Mouse (Mus musculus) mature B cell (primary cell): ENCODE data around the gene Dnal1.

Source experiments
- in situ Hi-C: fragments of 300-500 bp; cut with MboI; formaldehyde crosslinking; loops from 2 replicates; pipeline ENCODE4 v1.14.3; 2019

Gene Dnal1

DNA sequence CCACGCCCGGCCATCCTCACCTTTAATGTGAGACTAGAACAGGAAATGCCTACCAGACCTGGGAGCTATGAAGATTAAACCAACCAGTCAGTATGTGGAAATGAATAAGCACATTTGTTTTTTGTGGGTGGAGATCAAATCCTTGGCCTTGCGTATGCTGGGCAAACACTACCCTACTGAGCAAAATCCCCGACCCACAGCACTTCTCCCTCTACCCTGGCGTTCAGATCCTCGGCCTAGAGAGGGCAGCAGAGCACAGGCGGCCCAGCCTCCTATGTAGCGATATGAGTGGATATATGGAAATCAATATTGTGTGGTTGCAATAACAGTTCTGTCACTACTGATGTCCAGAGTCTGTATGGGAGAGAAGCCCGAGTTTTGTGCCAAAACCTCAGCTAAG is 49.0 kb downstream of the Dnal1 start:
- in situ Hi-C loops, result no loop called here

DNA sequence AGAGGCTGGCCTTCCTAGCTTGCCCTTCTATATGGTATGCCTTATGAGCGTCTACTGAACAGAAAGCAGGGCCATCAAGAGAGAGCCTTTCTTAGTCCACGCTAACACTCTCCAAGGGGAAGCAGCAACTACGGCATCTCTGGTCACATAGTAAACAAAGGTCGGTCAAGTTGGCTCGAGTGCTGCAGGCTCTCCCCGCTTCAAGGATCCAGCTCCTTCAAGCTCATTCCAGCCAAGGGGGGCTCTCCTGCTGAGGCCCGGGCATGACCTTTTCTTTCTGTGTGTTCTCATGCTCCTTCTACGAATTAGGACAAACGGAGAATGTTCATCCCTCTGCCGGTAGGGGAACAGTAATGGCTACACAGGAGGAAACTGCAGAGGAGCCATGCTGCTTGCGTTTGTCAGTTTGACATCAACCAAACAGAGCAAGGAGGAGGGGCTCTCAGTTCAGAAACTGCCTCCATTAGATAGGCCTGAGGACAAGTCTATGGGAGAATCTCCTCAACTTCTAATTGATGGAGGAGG is 49.5 kb downstream of the Dnal1 start:
- in situ Hi-C loops, result no loop called here

DNA sequence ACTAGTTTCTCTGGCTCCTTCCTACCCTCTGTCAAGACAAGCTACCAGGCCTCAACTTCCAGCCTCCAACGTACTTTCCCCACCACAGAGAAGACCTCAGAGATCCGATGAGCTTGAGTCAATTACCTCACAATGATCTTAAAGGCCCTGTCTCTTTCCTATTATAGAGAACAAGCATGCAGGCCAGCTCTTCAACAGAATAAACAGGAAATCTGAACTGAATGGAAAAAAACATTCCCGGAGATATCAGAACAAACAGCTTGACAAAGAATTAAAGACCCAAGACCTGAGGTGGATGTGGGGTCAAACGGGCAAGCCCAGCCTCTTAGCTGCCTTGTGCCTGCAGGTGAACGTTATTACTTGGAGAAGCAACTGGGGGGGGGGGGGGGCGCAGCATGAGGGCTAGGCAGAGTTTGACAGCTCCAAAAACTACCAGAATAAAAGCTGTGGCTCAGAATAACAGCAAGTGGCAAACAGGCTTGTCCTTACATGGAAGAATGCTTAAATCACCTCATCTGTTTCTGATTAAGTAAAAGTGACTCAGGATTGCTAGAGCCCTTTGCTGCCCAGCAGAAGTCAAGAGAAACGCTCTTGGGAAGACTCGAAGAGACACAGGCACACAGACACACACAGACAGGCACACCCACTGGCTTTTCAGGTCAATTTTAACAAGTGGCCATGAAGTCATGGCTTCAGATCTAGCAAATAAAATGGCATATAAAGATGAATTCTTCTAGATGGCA is 51.6 kb downstream of the Dnal1 start:
- in situ Hi-C loops, result no loop called here

DNA sequence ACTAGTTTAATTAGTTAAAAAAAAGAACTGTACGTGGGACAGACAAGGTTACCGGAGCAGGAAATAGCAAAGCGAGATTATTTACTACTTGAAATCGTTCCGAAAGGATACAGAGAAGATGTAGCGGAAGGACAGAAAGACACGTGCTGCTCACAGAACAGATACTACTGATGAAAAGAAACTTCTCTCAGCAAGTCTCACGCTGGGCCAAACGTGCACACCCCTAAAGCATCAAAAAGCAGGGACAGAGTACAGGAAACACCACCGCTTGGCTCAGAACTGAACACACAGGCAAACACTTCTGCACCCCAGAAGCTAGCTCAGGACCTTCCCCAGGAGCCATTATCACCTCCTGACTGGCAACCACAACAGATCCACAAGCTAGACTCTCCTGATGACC is 56.4 kb downstream of the Dnal1 start:
- in situ Hi-C loops, result no loop called here

DNA sequence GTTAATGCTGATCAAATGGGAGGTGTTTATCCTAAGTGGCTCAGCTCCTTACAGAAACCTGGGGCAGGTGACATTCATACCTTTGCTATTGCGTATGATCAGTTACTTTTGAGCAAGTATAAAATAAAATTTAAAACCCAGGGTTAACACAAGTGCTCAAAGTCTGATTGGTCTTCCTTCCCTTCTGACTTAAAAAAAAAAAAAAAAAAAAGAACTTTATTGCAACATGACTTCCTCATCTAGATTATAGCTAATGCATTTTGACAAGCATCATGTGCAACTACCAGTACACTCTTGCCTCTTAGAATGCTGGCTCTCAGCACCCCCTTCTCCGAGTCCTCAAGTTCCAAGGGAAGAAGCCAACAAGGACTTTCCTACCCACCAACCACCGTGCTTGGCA is 58.0 kb downstream of the Dnal1 start:
- in situ Hi-C loops, result no loop called here

DNA sequence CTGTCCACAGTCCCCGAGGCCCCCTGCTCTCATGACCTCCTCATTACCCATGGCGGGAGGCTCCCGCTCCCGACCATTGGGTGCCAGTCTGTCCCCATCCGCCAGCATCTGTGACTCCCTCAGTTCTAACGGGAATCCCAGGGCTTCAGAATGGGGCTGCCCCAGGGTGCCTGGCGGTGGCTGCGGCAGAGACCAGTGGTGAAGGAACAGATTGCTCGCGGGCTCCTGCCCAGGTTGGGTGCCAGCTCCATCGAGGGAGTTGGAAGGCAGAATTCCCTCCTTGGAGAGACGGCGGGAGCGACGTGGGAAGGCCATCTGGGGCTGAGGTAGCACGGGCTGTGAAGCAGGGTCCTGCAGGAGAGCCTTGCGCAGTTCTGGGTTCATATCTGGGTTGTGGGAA is 58.7 kb downstream of the Dnal1 start:
- in situ Hi-C loops, result no loop called here

DNA sequence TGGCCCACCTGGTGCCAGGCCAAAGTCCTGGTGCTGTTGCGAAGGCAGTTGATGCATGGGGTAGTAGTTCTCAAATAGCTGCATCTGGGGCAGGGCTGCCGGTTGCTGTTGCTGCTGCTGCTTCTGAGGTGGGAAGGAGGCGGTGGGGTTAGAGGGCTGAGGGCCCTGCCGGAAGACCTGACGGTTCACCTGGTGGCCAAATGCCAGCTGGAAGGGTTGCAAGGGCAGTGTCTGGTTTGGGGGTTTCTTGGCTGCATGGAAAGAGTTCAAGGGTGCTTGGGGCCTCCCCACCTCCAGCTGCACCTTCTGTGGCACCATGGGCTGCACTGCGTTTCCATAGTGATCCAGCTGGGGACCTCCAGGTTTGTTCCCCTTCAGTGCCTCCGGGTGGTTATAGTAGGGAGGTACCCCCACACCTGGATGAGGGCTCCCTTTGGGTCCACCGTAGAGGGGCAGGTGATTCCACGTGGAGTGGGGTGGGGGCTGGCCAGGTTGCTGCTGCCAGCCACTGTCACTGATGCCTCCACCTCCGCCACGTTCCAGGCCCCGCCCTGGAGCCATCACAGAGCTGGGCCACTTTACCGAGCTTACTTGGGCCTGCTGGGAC is 59.2 kb downstream of the Dnal1 start:
- in situ Hi-C loops, result no loop called here

DNA sequence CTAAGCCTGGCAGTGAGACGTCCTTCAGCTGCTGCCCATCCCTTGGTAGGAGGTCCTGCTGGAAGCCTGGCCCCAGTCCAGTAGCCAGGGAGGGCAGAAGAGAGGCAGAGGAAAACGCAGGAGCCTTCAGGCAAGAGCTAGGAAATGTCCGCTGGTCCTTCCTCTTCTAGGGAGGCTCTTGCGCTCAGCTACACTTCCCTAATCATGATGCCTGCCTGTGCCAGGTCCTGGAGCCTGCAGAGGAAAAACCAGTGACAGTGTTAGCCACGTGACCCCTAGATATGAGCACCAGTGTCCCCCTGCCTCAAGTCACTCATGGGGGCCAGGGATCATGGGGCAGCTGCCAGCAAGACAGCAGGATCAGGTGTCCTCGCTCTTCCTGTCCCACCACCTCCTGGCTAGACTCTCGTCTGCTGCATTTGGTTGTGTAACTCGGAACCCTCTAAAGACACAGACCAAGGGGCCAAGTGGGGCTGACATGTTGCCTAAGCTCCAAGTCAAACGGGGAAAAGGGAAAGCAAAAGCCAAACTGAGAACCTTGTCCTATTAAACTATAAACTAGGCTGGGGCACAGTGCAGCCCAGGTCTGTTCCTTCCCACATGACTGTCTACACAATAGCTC is 60.1 kb downstream of the Dnal1 start:
- in situ Hi-C loops, result no loop called here

DNA sequence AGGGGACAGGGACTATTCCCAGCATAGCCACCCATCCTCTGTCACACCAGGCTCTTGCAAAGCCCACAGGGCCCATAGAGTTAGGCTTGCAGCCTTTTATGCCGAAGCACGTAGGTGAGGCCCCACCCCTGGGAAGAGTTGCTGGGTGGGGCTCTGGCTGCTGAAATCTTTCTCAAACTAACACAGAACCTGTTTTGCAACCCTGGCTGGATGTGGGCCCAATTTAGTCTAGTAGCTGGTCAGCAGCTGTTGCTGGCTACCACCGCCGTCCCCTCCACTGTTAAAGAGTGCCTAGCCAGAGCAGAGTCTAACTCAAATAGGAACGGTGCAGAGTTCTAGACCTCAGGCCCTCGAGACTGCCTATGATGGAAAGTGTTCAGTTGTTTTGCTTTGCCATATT is 60.7 kb downstream of the Dnal1 start:
- in situ Hi-C loops, result no loop called here

DNA sequence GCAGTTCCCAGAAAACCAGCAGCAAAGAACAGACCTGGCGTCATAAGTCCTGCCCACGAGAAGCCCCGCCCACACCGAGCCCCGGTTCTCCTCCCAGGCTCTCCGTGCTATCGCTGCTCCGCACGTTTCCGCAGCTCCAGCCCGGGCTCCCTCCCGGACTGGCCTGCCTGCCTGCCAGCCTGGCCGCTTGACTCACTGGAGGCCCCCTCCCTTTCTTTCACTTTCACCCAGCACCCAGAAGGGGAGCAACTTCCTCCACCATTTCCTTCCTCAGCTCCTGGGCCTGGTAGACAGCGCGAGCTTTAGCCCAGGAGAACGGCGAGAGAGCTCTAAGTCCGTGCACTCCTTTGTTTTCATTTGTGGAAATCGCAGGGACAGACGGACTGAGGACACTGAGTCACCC is 61.5 kb downstream of the Dnal1 start:
- in situ Hi-C loops, result no loop called here

DNA sequence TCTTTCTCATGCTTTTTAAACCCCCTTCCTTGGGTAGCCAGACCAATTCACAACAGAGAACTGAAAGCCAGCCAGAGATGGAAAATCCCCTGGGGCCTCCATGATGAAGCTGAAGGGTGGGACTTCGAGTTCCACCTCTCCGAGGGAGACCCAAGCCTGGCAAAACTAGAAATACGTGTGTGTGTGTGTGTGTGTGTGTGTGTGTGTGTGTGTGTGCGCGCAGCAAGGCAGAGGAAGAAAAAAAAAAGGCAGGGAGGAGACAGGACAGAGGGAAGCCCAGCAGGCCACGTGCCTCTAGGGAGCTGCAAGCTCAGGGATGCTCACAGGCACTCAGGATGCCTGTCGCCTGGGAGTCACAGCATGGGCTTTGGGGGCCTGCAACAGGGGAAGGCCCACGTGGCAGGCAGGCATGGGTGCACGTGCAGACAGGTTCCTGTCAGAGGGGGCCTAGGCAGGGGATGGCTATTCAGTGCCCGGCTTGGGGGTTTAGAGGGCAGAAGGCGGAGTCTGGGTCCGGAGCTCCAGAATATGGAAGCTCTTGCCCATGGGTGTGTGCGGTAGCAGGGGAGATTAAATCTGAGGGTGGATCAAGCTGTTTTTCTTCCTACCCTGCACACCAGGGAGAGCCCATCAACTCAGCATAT is 62.1 kb downstream of the Dnal1 start:
- in situ Hi-C loops, result no loop called here

DNA sequence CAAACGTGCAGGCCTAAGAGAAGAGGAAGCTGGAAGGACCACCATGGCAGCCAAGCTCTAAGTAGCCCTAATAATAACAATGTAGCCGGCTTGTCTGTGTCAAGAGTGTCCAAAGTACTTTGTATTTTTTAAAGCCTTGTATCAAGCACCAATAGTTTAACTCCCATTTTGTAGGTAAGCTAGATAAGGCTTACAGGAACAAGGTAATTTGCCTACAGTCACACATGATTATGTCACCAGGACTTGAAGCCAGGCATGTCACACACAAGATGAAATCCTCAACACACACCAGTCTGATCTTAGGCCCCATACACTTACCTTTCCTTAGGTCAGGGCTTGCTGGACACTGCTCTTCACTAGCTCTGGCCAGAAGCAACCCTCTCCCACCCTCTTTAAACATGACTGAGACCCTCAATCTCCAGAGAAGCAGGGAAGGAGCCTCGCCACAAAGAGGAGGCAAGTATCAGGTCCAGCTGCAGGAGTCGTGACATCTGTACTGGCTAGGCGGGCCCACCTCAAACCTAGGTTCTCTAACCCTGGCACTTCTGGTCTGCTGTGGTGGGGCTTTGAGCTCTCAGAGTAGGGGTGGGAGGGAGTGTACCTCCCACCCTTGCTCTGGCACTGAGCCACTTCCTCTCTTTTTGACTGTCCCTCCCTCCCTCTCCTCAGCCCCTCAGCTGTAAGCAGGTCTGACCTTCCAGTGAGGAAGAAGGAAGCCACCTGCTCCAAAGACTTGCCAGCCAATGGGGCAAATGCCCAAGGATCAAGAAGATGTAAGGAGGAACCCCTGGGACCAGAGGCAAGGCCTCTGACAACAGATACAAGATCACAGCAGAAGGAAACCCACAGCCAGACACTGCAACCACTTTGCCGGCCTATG is 63.0 kb downstream of the Dnal1 start:
- in situ Hi-C loops, result no loop called here

DNA sequence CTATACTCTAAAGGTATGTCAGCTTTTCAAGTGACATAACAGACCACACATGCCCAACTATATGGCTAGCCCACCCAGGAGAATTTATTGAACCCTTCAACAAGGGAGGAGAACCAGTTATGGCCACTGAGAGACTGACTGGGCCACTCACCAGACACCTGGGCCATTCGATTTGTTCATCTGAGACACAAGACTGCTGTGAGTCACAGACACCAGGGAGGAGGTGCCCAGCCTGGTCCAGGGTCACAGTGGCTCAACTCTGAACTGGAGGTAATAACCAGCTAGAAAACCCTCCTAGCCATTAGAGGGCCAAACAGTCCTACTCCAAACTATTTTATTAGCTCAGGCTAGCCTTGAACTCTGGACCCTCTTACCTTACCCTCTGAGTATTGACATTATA is 63.9 kb downstream of the Dnal1 start:
- in situ Hi-C loops, result no loop called here

DNA sequence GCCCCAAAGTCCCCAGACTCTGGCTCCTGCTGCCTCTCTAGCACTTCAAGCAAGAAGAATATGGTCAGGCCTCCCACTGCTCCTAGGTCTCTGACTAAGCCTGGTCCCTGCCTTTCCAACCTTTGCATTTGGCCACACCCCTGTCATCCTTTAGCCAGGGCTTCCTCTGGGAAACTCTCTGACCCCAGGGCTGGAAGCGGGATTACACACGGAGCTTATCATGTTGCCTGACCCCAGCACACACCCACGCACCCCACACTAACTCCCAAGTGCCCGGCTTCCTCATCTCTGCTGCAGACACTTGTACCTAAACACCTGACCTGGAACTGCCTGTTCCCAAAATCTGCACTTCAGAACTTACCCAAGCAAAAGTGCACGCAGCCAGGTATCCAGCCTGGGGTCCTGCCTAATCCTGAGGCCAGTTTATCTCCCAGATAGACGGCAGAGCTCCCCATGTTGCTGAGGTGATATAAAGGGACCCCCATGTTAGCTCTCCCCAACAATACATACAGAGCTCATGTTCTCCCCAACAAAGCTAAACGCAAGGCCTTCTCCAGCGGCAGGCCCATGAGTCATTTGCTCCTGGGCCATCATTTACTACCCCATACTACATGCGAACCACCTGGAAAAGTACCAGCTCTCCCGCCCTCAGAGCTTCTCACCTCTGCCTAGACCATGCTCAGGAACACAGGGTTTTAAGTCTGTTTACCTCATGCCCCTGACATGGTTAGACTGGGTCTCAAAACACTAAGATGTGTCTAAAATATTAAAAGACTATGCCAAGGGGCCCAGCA is 64.7 kb downstream of the Dnal1 start:
- in situ Hi-C loops, result no loop called here

DNA sequence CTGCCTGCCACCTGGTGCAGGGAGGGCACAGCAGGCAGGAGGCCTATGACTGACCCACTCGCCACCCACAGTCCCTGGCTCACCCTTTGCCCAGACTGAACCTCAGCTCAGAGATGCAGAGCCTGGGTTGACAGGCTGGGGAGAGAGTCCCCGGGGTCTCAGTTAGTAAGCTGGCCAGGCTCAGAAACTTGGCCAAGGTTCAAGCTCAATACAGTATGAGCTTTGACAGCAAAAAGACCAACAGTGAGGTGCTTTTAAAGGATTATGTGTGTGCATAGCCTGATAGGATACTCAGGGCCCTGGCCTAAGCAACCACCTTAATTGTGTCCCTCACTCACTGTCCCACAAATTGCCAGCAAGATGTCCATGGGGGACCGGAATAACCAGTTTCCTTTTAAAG is 65.9 kb downstream of the Dnal1 start:
- in situ Hi-C loops, result no loop called here

DNA sequence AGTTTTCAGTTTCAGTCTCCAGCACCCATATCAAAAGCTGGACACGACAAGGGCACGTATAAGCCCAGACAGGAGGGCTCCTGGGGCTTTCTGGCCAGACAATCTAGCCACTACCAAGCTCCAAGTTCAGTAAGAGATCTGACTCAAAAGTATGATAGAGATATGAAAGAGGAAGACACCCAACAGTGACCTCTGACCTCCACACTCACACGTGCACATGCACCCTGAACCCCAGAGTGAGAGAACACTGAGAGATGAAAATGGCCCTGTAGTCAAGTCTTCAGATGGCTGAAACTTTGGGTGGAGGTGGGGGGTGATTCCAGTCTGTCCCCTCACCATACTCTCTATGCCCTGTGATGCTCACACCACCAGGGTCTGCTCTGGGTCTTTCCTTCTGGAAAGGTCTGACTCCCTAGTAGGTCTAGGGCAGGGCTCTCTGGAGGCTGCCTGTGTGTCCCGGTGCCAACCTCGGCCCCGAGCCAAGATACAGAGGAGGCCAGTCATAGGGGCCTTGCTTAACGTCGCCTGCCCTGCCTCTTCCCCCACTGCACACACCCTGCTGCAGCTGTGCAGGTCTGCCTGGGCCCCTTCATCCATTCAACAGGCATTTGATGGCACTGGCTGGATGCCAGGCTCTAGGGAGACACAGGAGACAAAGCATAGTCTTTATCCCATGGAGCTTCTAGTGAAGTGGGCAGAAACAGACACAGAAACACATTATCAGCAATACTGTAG is 66.7 kb downstream of the Dnal1 start:
- in situ Hi-C loops, result no loop called here

DNA sequence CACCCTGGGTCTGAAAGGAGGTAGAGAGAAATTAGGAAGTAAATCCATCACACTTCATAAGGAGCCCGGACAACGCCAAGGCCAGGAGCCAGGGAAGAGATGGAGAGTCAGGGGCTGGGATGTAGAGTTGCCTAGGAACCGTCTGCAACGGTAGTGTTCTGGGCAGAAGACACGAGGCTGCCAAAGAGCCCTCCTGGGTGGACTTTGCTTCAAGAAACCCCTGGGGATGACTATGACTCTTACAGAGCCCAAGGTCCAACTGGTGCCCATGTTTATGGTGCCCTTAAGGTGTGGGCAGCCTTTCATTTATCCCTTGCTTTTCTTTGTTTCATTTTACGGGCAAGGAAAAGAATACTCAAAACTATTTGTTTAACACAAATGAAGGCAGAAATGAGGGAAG is 67.8 kb downstream of the Dnal1 start:
- in situ Hi-C loops, result no loop called here

DNA sequence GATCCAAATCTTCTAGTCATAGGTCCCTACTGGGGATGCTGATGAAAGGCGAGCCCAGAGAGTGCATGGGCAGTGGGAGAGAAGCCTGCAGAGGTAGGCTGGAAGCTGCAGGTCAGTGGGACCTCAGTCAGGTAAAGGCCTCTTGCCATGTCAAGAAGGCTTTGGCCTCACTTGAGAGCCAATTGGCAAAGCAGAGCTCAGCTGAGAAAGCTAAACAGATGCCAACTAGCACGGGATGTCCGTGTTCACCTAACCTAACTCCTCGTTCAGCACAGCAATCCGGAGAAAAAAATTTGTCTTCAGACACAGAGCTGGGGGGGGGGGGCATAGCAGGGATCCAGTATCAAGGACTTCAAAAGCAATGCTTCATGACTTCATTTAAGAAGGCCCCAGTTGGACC is 70.8 kb downstream of the Dnal1 start:
- in situ Hi-C loops, result no loop called here

DNA sequence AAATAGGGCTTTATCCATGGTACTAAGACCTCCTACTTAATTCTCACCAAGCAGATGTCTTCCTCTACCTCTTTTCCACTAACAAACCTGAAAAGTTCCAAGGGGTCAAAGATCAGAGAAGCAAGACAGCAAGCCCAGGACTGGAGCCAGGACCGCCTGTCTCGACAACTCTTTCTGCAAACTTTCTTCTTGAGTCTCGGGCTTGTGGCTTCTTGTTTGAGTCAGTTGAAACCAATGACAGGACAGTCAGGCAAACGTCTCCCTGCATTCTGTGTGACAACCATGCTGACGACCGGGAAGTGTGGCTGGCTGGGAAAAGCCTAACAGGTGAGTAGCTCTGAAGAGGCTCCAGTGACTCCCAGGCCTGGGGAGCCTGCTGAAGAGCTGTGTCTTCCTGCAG is 71.4 kb downstream of the Dnal1 start:
- in situ Hi-C loops, result no loop called here

DNA sequence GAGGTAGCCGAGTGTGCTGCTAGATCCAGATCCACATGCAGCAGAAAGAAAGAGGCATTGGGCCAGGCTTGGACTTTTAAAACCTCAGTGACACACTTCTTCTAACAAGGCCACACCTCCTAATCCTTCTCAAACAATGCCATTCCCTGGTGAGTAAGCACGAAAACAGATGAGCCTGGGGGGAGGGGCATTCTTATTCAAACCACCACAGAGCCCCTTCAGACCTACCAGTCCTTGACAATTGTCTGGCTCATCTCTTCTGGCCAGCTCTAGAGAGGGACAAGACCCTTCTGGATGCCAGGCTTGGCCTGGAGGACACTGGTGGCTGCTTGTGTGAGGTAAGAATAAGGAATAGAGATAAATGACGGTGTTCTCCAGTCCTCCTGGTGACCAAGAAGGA is 72.4 kb downstream of the Dnal1 start:
- in situ Hi-C loops, result no loop called here
